Mouse (Mus musculus) lung, postnatal 10 days (tissue): Measurements from ENCODE around the gene Rapgef3.

ENCODE experiments used
- DNase-seq: peaks from one replicate; pipeline ENCODE4 v3.0.0; 2021

Rapgef3 gene

GRCm38 (mm10) chr15:97793386-97794153 is 25.8 kb upstream of the Rapgef3 start:
- DNase-seq: no peak

- no peak for DNase-seq
Measured at GRCm38 (mm10) chr15:97791126-97791700, 23.4 kb upstream of the Rapgef3 start.

DNA sequence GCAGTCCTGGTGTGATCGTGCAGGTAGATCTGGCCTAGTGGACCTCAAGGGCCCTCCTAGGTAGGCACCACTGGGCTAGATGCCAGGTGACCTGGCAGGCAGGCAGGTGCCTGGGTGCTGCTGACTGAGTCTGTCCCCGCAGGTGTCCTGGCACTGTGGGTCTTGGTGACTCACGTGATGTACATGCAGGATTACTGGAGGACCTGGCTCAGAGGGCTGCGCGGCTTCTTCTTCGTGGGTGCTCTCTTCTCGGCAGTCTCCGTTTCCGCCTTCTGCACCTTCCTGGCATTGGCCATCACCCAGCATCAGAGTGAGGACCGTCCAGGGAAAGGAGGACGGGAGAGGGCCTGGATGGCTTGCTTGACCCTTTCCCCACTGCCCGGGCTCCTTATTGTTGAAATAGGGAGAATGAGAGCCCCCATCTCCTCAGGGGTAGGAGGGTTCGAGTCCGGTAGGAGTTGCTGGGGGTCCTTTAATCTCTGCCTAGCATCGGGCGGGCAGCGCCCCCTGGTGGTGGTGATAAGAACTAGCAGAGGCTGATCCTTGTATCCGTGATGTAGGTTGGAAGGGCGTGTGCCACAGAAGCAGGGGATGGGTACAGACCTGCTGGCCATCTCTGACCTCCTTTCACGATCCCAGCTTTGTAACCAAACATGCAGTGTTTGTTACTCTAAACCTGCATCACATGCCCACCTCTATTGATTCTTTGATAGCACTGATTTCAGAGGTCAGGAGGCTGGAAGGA is 22.2 kb upstream of the Rapgef3 start:
- peak; percentile 70 for DNase-seq

GRCm38 (mm10) chr15:97788821-97789220 is 21.0 kb upstream of the Rapgef3 start:
- peak; percentile 37 for DNase-seq

- DNase-seq: peak; percentile 40
Measured at GRCm38 (mm10) chr15:97787799-97788667, 20.3 kb upstream of the Rapgef3 start.

DNA sequence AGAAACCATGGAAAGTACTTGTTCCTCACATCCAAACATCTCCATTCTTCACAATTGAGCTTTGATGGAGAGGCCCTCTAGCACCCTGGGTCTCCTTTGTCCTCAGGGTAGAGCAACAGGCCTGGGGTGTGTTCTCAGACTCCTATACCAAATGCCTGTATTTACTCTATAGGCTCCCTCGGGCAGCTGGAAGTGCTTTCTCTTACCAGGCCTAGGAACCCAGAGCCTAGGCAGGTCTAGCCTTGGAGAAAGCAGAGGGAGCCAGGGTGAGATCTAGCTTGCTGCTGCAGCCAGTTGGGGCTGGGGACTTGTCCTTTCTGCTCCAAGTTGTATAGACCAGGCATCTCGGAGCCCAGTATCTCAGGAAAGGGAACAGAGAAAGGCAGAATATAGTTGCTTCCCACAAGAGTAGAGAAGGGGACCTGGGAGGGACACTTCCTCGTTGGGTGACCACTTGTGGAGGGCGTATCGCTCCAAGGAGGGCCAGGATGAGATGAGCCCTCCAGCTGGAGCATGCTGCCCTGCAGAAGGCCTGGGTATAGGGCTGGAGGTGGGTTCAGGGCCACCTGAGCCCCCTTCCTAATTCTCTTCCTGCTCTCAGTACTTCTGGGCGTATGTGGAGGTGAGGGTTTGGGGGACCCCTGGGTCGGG is 19.5 kb upstream of the Rapgef3 start:
- no peak for DNase-seq

DNA sequence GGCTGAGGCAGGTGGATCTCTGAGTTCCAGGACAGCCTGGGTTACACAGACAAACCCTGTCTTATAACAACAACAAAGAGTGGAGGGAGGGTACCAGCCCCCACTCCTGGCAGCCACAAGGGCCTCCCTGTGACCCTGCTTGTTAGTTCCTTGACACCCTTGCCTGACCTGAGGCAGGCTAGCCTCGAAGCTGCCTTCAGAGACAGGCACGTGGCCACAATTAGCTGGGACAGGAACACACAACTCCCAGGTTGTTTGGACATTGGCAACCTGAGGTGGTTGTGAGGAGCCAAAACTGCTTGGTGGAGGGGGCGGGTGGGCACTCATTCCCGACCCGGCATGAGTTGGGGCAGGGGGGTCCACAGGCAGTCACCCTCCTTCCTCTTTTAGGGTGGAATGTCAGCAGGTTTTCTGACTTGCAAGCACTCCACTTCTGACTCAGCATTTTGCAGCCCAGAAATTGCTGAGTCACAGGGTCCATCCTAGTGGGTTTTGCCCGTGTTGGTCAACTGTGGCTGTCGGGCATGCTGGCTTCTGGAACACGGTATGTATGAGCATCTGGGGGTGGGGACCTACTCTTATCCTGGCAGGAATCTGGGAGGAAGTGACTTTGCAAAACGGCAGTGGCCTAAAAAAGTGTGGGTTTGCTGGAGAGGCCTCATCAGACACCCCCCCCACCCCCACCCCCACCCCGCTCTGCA is 18.8 kb upstream of the Rapgef3 start:
- DNase-seq: peak; percentile 62

DNA sequence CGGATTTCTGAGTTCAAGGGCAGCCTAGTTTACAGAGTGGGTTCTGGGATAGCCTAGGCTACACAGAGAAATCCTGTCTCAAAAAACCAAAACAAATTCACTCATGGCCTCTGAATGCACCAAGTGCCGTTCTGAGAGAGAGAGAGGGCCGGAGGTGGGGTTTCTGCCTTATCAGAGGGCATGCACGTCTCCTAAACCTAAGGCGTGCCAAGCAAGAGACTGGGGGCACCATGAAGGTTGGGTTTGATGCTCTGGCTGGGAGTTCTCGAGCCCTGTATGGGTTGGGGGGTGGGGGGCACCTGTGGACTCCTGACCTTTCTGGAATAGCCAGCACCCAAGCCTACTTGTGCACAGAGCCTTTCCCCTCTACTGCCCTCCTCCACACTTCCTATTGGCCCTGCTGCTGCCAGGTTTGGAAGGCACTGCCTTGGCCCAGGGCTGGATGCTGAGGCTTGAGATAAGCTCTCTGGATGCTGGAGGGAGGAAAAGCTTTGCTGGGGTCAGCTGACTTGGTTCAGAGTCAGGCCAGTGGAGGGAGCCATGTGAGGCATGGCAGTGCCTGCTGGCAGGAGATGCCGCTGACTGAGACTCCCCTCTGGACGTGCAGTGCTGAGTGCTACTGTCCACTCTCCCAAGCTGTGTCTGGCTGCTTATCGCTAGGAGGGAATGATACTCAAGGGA is 18.1 kb upstream of the Rapgef3 start:
- DNase-seq: peak; percentile 51

GRCm38 (mm10) chr15:97784561-97785161 is 16.9 kb upstream of the Rapgef3 start:
- DNase-seq: no peak

DNA sequence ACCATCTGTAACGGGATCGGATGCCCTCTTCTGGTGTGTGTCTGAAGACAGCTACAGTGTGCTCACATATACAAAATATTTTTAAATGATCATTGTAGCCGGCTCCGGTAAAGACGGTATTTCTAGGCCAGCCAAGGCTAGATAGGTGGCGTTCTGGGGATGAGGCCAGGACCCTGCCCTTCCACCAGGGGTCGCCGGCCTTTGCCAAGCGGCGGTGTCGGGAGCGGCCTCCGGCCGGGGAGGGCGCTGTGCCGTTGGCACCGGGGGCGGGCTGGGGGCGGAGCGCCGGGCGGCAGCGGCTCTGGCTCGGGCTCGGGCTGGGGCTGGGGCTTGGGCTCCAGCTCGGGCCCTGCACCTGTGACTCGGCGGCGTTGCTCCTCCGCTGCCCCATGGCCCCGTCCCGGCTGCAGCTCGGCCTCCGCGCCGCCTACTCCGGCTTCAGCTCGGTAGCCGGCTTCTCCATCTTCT is 16.4 kb upstream of the Rapgef3 start:
- DNase-seq: peak; percentile 93

- peak; percentile 92 for DNase-seq
Measured at GRCm38 (mm10) chr15:97782749-97783105, 15.0 kb upstream of the Rapgef3 start.

DNA sequence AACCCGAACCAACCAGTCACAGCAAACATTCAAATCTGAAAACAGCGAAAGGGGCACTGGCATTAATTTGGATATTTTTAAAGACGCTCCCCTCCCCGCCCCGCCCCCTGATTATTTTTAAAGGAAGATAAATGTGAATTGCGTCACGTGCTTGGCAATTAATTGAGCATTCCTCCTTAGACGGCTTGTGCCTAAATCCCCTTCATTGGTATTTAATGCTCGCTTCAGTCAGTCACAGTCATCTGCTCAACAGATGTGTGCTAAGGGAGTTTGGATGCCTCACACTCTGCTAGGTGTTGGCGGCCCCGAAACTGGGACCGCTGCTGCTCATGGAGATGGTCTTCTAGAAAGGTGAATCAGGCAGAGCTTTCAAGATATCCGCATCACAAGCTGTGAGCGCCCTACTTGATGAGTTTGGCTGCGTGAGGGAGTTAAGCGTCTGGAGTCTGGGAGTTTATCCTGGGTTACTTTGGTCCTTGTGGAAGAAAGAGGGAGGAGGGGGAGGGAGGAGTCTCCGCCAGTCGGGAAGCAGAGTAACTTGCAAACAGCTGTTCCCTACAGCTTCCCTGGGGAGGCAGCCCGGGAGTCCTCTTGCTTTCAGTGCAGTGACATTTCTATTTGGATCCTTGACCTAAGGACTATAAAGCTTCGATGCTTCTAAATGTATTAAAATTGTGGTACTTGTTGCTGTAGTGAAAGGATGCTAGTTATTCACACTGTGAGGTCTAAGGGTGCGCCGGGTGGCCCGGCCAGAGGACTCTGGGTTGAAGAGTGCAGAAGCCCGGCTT is 14.4 kb upstream of the Rapgef3 start:
- DNase-seq: peak; percentile 67

- peak; percentile 35 for DNase-seq
Measured at GRCm38 (mm10) chr15:97780611-97781031, 12.8 kb upstream of the Rapgef3 start.

GRCm38 (mm10) chr15:97779576-97779975 is 11.8 kb upstream of the Rapgef3 start:
- no peak for DNase-seq

DNA sequence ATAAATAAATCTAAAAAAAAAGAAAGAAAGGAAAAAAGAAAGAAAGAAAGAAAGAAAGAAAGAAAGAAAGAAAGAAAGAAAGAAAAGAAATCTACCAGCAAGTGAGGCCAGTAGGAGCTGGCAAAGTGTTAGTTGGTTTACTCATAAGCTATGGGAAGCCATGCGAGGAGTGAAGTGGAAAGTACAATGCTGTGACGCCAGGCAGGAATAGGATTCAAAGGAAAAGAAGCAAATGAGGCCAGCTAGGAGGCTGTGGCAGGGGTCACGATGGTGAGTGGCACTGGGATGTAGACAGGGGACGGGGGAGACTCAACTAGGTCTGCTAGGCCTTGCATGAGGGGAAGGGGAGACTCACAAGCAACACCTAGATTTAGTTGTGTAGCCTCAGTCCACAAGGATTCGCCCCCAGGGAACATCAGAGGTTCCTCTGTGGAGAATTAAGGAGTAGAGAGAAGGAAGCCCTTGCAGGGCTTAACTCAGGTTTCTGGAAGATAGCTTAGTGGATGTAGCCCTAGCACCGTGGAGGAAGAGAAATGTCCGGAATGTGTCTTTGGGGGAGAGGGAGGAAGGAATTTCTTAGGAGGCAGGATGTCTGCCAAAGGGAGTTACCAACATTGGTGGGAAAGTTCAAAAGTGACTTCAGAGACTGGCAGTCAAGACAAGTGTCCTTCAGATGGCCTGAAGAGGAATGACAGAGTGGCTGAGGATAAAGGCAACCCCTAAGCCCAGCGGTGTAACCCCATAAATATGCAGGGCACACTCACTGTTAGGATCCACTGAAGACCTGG is 10.7 kb upstream of the Rapgef3 start, which contains the start of gene Slc48a1:
TSS of gene Slc48a1 (plus strand) at position 210 of the 788 bp plus-strand sequence.
- DNase-seq: peak; percentile 70

- no peak for DNase-seq
Measured at GRCm38 (mm10) chr15:97776919-97777318, 9.1 kb upstream of the Rapgef3 start.

DNA sequence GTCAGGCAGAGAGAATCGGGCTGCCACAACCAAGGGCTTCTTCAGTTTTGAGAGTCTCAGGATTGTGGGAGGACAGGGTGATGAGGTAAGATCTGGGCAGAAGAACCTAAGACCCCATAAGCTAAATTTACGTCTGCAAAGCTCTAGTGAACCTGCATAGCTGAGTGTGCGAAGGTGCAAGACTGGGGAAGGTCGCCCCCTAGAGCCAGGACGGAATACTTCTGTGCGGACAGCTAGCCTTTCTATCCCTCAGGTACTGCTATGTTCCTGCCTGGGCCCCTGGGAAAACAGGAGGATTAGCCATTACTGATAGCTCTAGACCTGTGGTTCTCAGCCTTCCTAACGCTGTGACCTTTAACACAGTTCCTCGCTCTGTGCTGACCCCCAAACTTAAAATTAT is 8.7 kb upstream of the Rapgef3 start:
- DNase-seq: peak; percentile 88

DNA sequence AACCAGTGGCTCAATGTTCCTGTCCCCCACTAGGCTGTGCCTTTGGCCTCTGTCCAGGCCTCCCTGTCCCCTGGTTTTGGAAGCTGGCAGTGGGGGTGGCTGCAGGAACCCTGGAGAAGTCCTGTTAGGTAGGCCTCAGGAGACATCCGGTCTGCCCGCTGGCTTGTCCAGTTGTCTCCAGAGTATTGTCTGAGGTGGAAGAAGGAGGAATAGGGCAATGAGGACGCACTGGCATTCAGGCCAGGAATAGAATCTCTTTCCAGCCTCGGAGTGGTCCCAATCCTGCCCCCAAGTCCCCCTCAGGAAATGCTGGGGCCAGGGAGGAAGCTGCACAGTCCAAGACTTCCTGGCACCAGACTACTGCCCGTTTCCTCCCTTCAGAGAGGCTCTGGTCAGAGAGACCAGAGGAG is 6.2 kb upstream of the Rapgef3 start:
- peak; percentile 79 for DNase-seq

GRCm38 (mm10) chr15:97773108-97773507 is 5.3 kb upstream of the Rapgef3 start:
- peak; percentile 94 for DNase-seq
